Mouse (Mus musculus) thymus, postnatal 0 days (tissue): ENCODE measurements around the gene Rtn4r. TPM values are rescaled to one million over a fixed set of nuclear protein-coding genes. Genes with fewer than 3 reads are reported as not detected.

ENCODE experiments used
- DNase-seq: peaks from one replicate; pipeline ENCODE4 v3.0.0-alpha.2; 2015; ENCODE audit warnings: low spot score
- polyA plus RNA-seq: library from polyadenylated mRNA; unstranded; fragments of >200 nt; fragmentation: Nextera tagmentation; extraction: Ambion mirVana; gene quantifications from 2 replicates; pipeline ENCODE4 v1.2.1, GENCODE M21; 2015

Rtn4r gene
- polyA plus RNA-seq, 1 experiment from 2014 or later: 0.31 TPM

- DNase-seq: no peak
These were observed 2.8 kb upstream of the Rtn4r start for GRCm38 (mm10) chr16:18124626-18125025.

GRCm38 (mm10) chr16:18125131-18125530 lies 2.3 kb upstream of the Rtn4r start:
- no peak for DNase-seq

GRCm38 (mm10) chr16:18126211-18126610 lies 1.2 kb upstream of the Rtn4r start:
- DNase-seq: no peak

- DNase-seq: no peak
These were observed 575 bp downstream of the Rtn4r start for GRCm38 (mm10) chr16:18127871-18128563.

- DNase-seq: no peak
These were observed 1.1 kb downstream of the Rtn4r start for GRCm38 (mm10) chr16:18128564-18128935.

GRCm38 (mm10) chr16:18129413-18129812 lies 2.0 kb downstream of the Rtn4r start:
- no peak for DNase-seq

GRCm38 (mm10) chr16:18130288-18130687 lies 2.8 kb downstream of the Rtn4r start:
- DNase-seq: no peak

GRCm38 (mm10) chr16:18130705-18131104 lies 3.3 kb downstream of the Rtn4r start:
- no peak for DNase-seq

GRCm38 (mm10) chr16:18131245-18131939 lies 4.0 kb downstream of the Rtn4r start:
- no peak for DNase-seq

GRCm38 (mm10) chr16:18132026-18132425 lies 4.6 kb downstream of the Rtn4r start:
- DNase-seq: no peak

- no peak for DNase-seq
These were observed 5.1 kb downstream of the Rtn4r start for GRCm38 (mm10) chr16:18132575-18132974.

- DNase-seq: no peak
These were observed 5.9 kb downstream of the Rtn4r start for GRCm38 (mm10) chr16:18133133-18133920.

GRCm38 (mm10) chr16:18135196-18135595 lies 7.8 kb downstream of the Rtn4r start:
- DNase-seq: no peak

GRCm38 (mm10) chr16:18136015-18136414 lies 8.6 kb downstream of the Rtn4r start:
- no peak for DNase-seq

GRCm38 (mm10) chr16:18144201-18144600 lies 16.8 kb downstream of the Rtn4r start:
- peak; percentile 82 for DNase-seq

- DNase-seq: no peak
These were observed 18.0 kb downstream of the Rtn4r start for GRCm38 (mm10) chr16:18145341-18145867.

- DNase-seq: no peak
These were observed 20.9 kb downstream of the Rtn4r start for GRCm38 (mm10) chr16:18148208-18148876.

- no peak for DNase-seq
These were observed 21.8 kb downstream of the Rtn4r start for GRCm38 (mm10) chr16:18149205-18149604.

- no peak for DNase-seq
These were observed 24.7 kb downstream of the Rtn4r start for GRCm38 (mm10) chr16:18152189-18152588.

- DNase-seq: no peak
These were observed 25.5 kb downstream of the Rtn4r start for GRCm38 (mm10) chr16:18152769-18153445.
